Mouse (Mus musculus) bone marrow, adult 2 months (tissue): Measurements from ENCODE around the gene Sh2d4b. TPM values are rescaled to one million over a fixed set of nuclear protein-coding genes. Genes with fewer than 3 reads are reported as not detected.

Experiments
- H3K27ac ChIP-seq: fragments of 200-500 bp; 2 replicates; pipeline ENCODE4 v1.5.1; 2012; ENCODE audit warnings: low read depth, mild to moderate bottlenecking, control low read depth, inconsistent platforms, low read length; ENCODE audit not compliant: control insufficient read depth, poor library complexity, insufficient read depth
- H3K4me1 ChIP-seq: fragments of 200-500 bp; 2 replicates; pipeline ENCODE4 v1.6.1; 2011; ENCODE audit warnings: low read length; ENCODE audit not compliant: control insufficient read depth, insufficient read depth
- H3K4me3 ChIP-seq: fragments of 200-500 bp; replicated peaks from 2 replicates; pipeline ENCODE3; 2011; ENCODE audit warnings: mild to moderate bottlenecking, low read depth, low read length, control low read depth; ENCODE audit not compliant: control insufficient read depth
- CTCF ChIP-seq: fragments of 200-500 bp; IDR thresholded peaks from 2 replicates; pipeline ENCODE4 v1.5.1; 2011; ENCODE audit warnings: low read length, control low read depth; ENCODE audit not compliant: control insufficient read depth, insufficient read depth
- POLR2A ChIP-seq: fragments of 200-500 bp; IDR thresholded peaks from 2 replicates; pipeline ENCODE4 v1.6.1; 2011; ENCODE audit warnings: low read depth, mild to moderate bottlenecking, control low read depth, low read length, borderline replicate concordance; ENCODE audit not compliant: control insufficient read depth
- WGBS: fragments of 180-500 bp; shearing (Covaris S2); methylation state at CpG from one replicate; pipeline ENCODE4 v1.1.7; 2018; 5-methylcytosine and 5-hydroxymethylcytosine counted together
- polyA plus RNA-seq: library from polyadenylated mRNA; stranded (reverse); fragments of >200 nt; gene quantifications from 2 replicates; pipeline ENCODE4 v1.2.4, GENCODE M21; 2011; ENCODE audit warnings: low replicate concordance; ENCODE audit not compliant: missing spikeins, insufficient read depth, insufficient read length

Gene Sh2d4b
- polyA plus RNA-seq, 1 experiment = 3.5 TPM

- Histone ChIP-seq H3K27ac (no peak overlapping the region), H3K4me3 (no peak overlapping the region), H3K4me1 (no peaks in the 10 kb centered on the region)
- WGBS = 80% methylated on average over 2 of the region's 2 CpGs
- TF ChIP-seq POLR2A (no peak), CTCF (no peak)
Measured at GRCm38 (mm10) chr14:40889181-40889580, 3.9 kb downstream of the Sh2d4b start.

- H3K4me1 ChIP-seq = no peaks in the 10 kb centered on the region
- H3K27ac ChIP-seq = no peak overlapping the region
- H3K4me3 ChIP-seq = no peak overlapping the region
- TF ChIP-seq POLR2A (no peak), CTCF (no peak)
- 78% methylated on average over 6 of the region's 6 CpGs for WGBS
Measured at GRCm38 (mm10) chr14:40886428-40887202, 6.5 kb downstream of the Sh2d4b start.

- no peak overlapping the region for H3K4me3 ChIP-seq
- 6% methylated on average over 1 of the region's 1 CpGs for WGBS
- H3K4me1 ChIP-seq = no peaks in the 10 kb centered on the region
- TF ChIP-seq POLR2A = no peak
- no peak for TF ChIP-seq CTCF
- no peak overlapping the region for H3K27ac ChIP-seq
Measured at GRCm38 (mm10) chr14:40885752-40886151, 7.3 kb downstream of the Sh2d4b start.

GRCm38 (mm10) chr14:40885225-40885624, 7.8 kb downstream of the Sh2d4b start:
- 68% methylated on average over 4 of the region's 4 CpGs for WGBS
- Histone ChIP-seq H3K4me1 (no peaks in the 10 kb centered on the region), H3K4me3 (no peak overlapping the region), H3K27ac (no peak overlapping the region)
- TF ChIP-seq CTCF (no peak), POLR2A (no peak)

- no peak for TF ChIP-seq CTCF
- no peak for TF ChIP-seq POLR2A
- no peaks in the 10 kb centered on the region for H3K4me1 ChIP-seq
- H3K4me3 ChIP-seq = no peak overlapping the region
- H3K27ac ChIP-seq = no peak overlapping the region
Measured at GRCm38 (mm10) chr14:40874565-40874964, 18.5 kb downstream of the Sh2d4b start.

GRCm38 (mm10) chr14:40873961-40874360, 19.1 kb downstream of the Sh2d4b start:
- WGBS = 83% methylated on average over 5 of the region's 5 CpGs
- no peak overlapping the region for H3K4me3 ChIP-seq
- TF ChIP-seq POLR2A (no peak), CTCF (no peak)

GRCm38 (mm10) chr14:40870598-40870997, 22.5 kb downstream of the Sh2d4b start:
- no peak for TF ChIP-seq CTCF
- no peak for TF ChIP-seq POLR2A

More at GRCm38 (mm10) chr14:40873961-40874360, 19.1 kb downstream of the Sh2d4b start:
- Histone ChIP-seq H3K27ac (no peak overlapping the region), H3K4me1 (no peaks in the 10 kb centered on the region)

GRCm38 (mm10) chr14:40864811-40865514, 28.1 kb downstream of the Sh2d4b start:
- no peak overlapping the region for H3K4me3 ChIP-seq
- no peaks in the 10 kb centered on the region for H3K4me1 ChIP-seq
- H3K27ac ChIP-seq = no peak overlapping the region
- 83% methylated on average over 6 of the region's 6 CpGs for WGBS
- TF ChIP-seq CTCF (no peak), POLR2A (no peak)

More at GRCm38 (mm10) chr14:40870598-40870997, 22.5 kb downstream of the Sh2d4b start:
- Histone ChIP-seq H3K4me1 (no peaks in the 10 kb centered on the region), H3K27ac (no peak overlapping the region), H3K4me3 (no peak overlapping the region)
- 65% methylated on average over 3 of the region's 3 CpGs for WGBS

GRCm38 (mm10) chr14:40863659-40864058, 29.4 kb downstream of the Sh2d4b start:
- TF ChIP-seq POLR2A (no peak), CTCF (no peak)
- WGBS = 73% methylated on average over 3 of the region's 3 CpGs
- no peak overlapping the region for H3K4me3 ChIP-seq
- no peak overlapping the region for H3K27ac ChIP-seq
- H3K4me1 ChIP-seq = no peaks in the 10 kb centered on the region
